Mouse (Mus musculus) cortical plate, adult 2 months (tissue): ENCODE results near the gene Galnt13.

Experiments used
- CTCF ChIP-seq: fragments of 200-500 bp; IDR thresholded peaks from 2 replicates; pipeline ENCODE4 v1.5.1; 2011; ENCODE audit warnings: mild to moderate bottlenecking, control low read depth, low read length; ENCODE audit not compliant: insufficient read depth; ENCODE audit errors: extremely low read depth
- POLR2A ChIP-seq: fragments of 200-500 bp; IDR thresholded peaks from 2 replicates; pipeline ENCODE4 v1.6.1; 2011; ENCODE audit warnings: mild to moderate bottlenecking, low read length, control low read depth; ENCODE audit not compliant: insufficient read depth; ENCODE audit errors: extremely low read depth

GRCm38 (mm10) chr2:55164781-55165180 is 728.7 kb downstream of the Galnt13 start:
- TF ChIP-seq CTCF = no peak
- no peak for TF ChIP-seq POLR2A
